Mouse (Mus musculus): ENCODE results near the gene B3gat3.

B3gat3 gene

GRCm38 (mm10) chr19:8898576-8898975 lies 21.6 kb upstream of the B3gat3 start:
- no peak for DNase-seq

DNA sequence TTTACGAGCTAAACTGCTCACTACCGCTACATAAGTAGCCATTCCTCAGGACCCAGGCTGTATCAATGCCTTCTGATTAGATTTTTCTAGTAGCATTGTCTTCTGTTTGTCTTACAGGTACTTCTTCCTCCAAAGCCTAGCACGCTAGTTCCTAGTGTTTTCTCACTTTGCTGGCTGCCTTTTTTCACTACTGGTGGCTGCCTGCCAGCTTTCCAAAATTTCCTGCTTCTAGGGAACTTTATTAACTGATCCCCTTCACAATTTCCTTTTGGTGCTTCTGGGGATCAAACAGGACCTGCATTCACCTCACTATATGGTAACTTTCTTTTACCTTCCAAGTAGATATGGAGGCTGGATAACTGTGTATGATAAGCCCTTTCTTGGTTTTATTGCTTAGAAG lies 21.1 kb upstream of the B3gat3 start:
- DNase-seq: peak; percentile 59

- no peak for DNase-seq
Observed at GRCm38 (mm10) chr19:8903412-8903811, 16.8 kb upstream of the B3gat3 start.

DNA sequence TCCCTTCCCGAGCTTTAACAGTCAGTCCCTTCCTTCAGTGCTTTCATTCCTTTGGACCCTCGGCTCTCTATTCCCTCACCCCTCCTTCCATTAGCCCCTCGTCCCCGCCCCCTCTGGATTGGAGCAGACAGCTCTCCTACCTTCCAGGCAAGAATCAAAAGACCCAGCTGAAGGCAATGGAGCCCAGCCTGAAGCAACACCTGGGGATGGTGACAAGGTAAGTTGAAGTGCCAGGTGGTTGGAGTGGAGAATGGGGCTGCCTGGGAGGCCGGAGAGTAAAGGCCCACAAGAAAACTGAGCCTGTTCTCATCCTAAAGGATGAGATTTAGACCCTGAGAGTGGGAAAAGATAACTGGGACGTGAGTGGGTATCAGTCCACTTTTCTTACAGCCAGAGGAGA lies 11.6 kb upstream of the B3gat3 start:
- DNase-seq: no peak

DNA sequence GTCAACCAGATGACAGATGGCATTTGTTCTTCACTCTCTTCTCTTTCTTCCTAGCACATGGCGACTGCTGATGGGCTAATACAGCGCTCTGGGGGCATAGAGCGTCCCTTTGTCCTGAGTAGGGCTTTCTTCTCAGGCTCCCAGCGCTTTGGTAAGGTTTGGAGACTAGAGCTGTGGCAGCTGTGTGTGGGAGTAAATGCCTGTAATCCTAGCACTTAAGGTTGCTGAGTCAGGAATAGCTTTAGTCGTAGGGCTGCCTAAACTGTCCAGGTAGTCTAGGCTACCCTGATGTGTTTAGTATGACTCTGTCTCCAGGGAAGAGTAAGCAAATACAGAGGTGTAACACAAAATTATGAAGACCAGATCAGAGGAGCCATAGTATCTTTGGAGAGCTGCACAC lies 8.4 kb upstream of the B3gat3 start:
- DNase-seq: no peak

DNA sequence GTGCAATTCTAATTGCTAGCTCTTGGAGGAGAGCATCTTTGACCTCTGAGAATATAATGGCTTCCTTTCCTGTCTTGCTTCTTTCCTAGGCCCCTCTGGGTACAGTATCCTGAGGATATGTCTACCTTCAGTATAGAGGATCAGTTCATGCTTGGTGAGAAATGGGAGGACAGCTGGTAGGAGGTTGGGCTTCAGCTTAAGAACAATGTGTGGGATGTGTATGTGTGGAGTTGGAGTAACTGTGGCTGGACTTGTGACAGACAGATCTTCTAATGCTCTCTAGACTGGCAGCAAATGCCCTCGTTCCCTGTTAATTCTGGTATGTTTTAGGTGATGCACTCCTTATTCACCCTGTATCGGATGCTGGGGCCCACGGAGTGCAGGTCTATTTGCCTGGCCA lies 6.0 kb upstream of the B3gat3 start:
- no peak for DNase-seq

- DNase-seq: no peak
Observed at GRCm38 (mm10) chr19:8919000-8919399, 1.2 kb upstream of the B3gat3 start.

DNA sequence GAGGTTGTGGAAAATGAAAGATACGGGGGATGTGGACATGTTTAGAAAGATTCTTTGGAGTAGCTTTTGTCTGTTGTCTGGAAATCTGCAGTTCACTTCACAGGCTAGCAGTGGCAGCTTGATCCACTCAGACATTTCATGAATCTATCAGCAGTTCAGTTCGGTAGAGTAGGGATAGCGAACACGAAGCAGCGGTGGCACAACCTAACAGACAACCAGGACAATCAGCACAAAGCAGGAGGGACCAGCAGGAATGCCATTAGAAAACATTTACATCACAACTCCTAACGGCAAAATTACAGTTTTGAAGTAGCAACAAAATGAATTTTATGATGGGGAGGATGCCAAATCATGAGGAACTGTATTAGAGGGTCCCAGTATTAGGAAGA lies 496 bp upstream of the B3gat3 start:
- DNase-seq: no peak

GRCm38 (mm10) chr19:8920836-8921291 lies 690 bp downstream of the B3gat3 start:
- peak; percentile 58 for DNase-seq

GRCm38 (mm10) chr19:8921741-8922140 lies 1.6 kb downstream of the B3gat3 start:
- no peak for DNase-seq

GRCm38 (mm10) chr19:8926766-8927165 lies 6.6 kb downstream of the B3gat3 start:
- no peak for DNase-seq

- no peak for DNase-seq
Observed at GRCm38 (mm10) chr19:8927891-8928525, 7.8 kb downstream of the B3gat3 start.

DNA sequence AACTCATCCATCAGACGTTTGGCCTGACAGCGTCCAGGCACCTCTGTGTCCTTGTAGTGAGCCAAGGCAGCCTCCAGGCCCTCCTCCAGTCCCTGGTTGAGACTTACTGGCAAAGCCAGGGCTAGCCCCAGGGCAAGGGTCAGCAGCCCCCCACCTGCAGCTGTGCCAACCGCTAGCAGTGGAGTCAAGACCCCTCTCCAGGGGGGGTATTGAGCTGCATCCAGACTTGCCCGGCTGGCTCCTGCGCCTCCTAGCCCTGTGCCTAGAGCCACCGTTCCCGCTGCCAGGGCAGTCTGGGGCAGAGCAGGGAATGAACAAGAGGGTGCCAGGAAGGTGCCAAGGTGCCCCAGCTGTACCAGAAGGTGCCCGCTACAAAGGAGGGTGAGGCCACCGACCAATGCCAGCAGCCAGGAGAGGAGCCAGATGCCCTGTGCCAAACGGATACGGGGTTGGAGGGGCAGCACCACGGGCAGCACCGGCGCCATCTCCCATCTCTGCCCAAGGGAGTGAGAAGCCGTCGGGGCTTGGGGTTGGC lies 8.6 kb downstream of the B3gat3 start:
- DNase-seq: no peak

- DNase-seq: peak; percentile 93
Observed at GRCm38 (mm10) chr19:8929224-8930088, 9.3 kb downstream of the B3gat3 start, which contains the start of the genes Rom1 and Eml3. Rom1 (minus strand) TSS chr19:8929356. Eml3 (plus strand) TSS chr19:8929552.

DNA sequence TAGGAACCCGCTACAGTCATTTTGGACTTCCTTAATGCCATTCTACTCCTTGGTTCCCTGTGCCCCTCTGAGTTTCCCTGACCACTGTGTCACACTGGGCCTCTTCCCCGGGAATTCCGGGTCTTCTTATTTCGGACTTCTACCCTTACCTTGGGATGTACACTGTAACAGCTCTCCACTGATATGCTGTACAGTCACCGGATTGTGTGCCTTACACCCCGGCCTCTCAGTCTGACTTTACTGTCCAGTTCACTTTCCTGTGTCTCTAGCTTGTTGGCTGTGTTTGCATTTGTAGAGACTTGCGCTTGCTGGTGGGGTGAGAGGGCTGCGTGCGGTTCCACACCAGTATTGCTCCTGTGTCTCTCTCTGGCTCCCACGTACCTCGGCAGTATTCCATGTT lies 9.9 kb downstream of the B3gat3 start:
- DNase-seq: no peak

DNA sequence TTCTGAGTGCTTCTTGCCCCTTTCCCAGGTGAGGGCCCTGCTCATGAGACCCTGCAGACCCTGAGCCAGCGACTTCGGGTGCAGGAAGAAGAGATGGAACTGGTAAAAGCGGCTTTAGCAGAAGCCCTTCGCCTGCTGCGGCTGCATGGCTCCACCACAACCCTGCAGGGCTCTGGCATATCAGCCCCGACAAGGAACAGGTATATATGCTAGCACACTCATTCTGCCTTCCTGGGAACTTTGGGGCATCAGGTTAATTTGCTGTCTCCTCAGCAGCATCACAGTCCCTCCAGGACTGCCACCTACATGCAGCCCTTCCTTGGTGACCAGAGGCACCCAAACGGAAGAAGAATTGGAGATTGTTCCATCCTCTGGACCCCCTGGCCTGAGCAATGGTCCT lies 10.6 kb downstream of the B3gat3 start:
- no peak for DNase-seq

GRCm38 (mm10) chr19:8936736-8937135 lies 16.6 kb downstream of the B3gat3 start:
- DNase-seq: no peak

- no peak for DNase-seq
Observed at GRCm38 (mm10) chr19:8940526-8941133, 20.5 kb downstream of the B3gat3 start.

DNA sequence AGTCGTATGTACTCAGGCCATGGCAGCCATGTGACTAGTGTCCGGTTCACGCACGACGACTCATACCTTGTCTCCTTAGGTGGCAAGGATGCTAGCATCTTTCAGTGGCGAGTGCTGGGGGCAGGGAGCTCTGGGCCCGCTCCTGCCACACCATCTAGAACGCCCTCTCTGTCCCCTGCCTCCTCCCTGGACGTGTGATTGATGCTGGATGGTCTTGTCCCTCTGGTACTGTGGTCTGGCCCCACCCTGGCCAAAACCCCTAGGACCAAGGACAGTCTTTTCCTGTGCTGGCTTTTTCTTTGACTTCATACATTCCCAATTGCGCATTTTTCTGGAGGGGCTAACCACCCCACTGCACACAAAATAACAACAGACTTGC lies 21.0 kb downstream of the B3gat3 start:
- no peak for DNase-seq

DNA sequence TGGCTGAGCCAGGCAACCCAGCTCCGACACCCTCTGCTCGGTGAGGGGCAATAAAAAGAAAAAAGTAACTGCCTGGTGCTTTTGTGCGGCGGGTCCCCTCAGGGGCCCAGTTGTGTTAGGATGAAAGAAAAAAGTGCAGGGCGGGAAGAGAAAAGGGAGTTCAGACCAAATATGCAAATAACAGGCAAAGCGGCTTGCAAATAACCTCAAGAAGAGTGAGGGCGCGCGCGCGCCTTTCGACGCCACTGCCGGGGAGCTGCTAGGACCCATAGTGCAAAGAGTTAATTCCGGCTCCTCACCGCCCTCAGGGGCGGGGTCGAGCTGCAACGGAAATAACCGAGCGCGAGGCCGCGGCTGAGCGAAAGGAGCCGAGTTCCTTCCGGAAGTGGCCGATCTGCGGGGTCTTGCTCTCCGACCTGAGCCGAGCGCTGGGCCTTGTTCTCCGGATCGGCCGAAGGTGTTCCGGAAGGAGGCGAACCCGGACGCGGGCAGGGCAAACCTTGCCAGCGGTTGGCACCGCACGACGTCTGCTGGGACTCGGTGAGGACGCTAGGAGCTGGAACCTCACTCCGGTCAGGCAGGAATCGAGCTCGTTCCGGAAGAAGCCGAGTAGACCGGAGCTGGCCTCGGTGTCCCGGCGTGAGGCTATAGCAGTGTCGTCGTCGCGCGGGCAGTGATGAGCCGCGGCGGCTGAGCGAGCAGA lies 21.5 kb downstream of the B3gat3 start, which contains the start of gene Mta2:
Gene Mta2, plus strand, starts transcription at position 361 of the 703 bp plus-strand sequence.
- peak; percentile 99 for DNase-seq

GRCm38 (mm10) chr19:8942276-8942964 lies 22.2 kb downstream of the B3gat3 start:
- peak; percentile 79 for DNase-seq

DNA sequence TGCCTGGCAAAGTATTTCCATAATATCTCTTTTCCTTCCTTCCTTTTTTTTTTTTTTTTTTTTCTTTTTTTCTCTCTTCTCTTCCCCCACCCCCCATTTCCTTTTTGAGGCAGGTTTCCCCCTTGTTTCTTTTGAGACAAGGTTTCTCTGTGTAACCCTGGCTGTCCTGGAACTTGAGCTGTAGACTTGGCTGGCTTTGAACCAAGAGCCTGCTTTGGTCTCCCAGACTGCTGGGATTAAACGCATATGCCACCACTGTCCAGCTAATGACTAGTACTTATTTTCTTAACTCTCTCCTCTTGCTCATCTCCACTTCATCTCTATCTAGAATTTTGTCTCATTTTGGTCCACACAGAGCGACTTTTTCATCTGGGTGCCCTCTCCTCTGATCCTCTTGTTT lies 22.9 kb downstream of the B3gat3 start:
- DNase-seq: no peak
